Mouse (Mus musculus): Measurements from ENCODE around the gene Etv4.

GRCm38 (mm10) chr11:101813259-101813658, 28.1 kb upstream of the Etv4 start:
- peak; percentile 79 for TF ChIP-seq CTCF (conservative IDR thresholded peaks at IDR 0.05; ENCODE audit: low read length)
- TF ChIP-seq POU5F1 (IDR thresholded peaks at IDR 0.05; ENCODE audit: borderline replicate concordance, low read length), result no peak
- no peak for TF ChIP-seq NANOG (IDR thresholded peaks at IDR 0.05; ENCODE audit: borderline replicate concordance, low read length)

Data from E14TG2a.4 (cell line).